Mouse (Mus musculus) CH12.LX (cell line): ENCODE results near the gene Pfkfb4.

Experiments
- CHD1 ChIP-seq: IDR thresholded peaks from 2 replicates; pipeline ENCODE4 v1.6.1; 2012; ENCODE audit warnings: low read depth, low read length, improper control_type of control experiment, inconsistent platforms
- CTCF ChIP-seq, 2 experiments: IDR thresholded peaks in 1 of 2; conservative IDR thresholded peaks in 1 of 2; 2 replicates each; pipeline ENCODE4 v1.5.1; 2011 to 2012; ENCODE audit warnings: low read depth in 2 of 2, low read length in 2 of 2, improper control_type of control experiment in 1 of 2, inconsistent platforms in 1 of 2, mild to moderate bottlenecking in 1 of 2, moderate library complexity in 1 of 2
- MAFK ChIP-seq: IDR thresholded peaks from 2 replicates; pipeline ENCODE4 v1.6.1; 2011; ENCODE audit warnings: low read length, improper control_type of control experiment; ENCODE audit not compliant: insufficient replicate concordance
- MEF2A ChIP-seq: IDR thresholded peaks from 2 replicates; pipeline ENCODE4 v1.6.1; 2014; ENCODE audit warnings: low read depth, mild to moderate bottlenecking, inconsistent platforms, low read length, improper control_type of control experiment, borderline replicate concordance
- MYC ChIP-seq: IDR thresholded peaks from 2 replicates; pipeline ENCODE4 v1.6.1; 2011; ENCODE audit warnings: low read depth, mild to moderate bottlenecking, improper control_type of control experiment, low read length
- POLR2A ChIP-seq: IDR thresholded peaks from 2 replicates; pipeline ENCODE4 v1.6.1; 2011; ENCODE audit warnings: low read depth, mild to moderate bottlenecking, improper control_type of control experiment, low read length
- POLR2AphosphoS2 ChIP-seq: IDR thresholded peaks from 2 replicates; pipeline ENCODE4 v1.6.1; 2011; ENCODE audit warnings: low read depth, low read length, improper control_type of control experiment
- UBTF ChIP-seq: IDR thresholded peaks from 2 replicates; pipeline ENCODE4 v1.6.1; 2012; ENCODE audit warnings: low read depth, mild to moderate bottlenecking, inconsistent platforms, low read length, improper control_type of control experiment, moderate library complexity
- ZKSCAN1 ChIP-seq: IDR thresholded peaks from 2 replicates; pipeline ENCODE4 v1.6.1; 2012; ENCODE audit warnings: low read depth, inconsistent platforms, low read length, improper control_type of control experiment, borderline replicate concordance
- ZMIZ1 ChIP-seq: IDR thresholded peaks from 2 replicates; pipeline ENCODE4 v1.6.1; 2012; ENCODE audit warnings: low read depth, mild to moderate bottlenecking, inconsistent platforms, low read length, improper control_type of control experiment
- ZNF384 ChIP-seq: IDR thresholded peaks from 2 replicates; pipeline ENCODE4 v1.6.1; 2012; ENCODE audit warnings: low read depth, low read length, improper control_type of control experiment, inconsistent platforms

DNA sequence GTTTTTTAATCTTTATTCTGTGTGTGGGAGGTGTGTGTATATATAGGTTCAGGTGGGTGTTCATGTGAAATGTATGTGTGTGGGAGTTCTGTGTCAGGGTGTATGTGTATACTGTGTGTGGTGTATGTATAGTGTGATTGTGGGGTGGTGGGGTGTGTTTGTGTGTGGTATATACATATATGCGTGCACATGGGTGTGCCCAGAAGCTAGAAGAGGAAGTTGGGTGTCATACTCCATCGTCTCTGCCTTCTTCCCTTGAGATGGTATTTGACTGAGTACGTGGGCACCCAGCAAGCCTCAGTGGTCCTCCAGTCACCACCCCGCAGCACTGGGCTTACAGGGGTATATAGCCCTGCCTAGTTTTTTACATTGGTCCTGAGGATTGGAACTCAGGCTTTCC, 29.9 kb downstream of the Pfkfb4 start:
- TF ChIP-seq POLR2AphosphoS2 (no peak), CTCF (conservative IDR thresholded peaks at IDR 0.05 in 1 of 2, IDR thresholded peaks at IDR 0.05 in 1 of 2; ENCODE audit: low read depth in 2 of 2, low read length in 2 of 2) (no peak), POLR2A (no peak), CHD1 (no peak), MAFK (no peak), ZMIZ1 (no peak), MYC (no peak), MEF2A (no peak), ZNF384 (no peak), ZKSCAN1 (no peak), UBTF (no peak)
